8 mouse cellular contexts compared by ENCODE assay signal in genomic region chr7:132312396-132312795, GRCm38 (mm10). TPM values are rescaled to one million over a fixed set of nuclear protein-coding genes. Genes with fewer than 3 reads are reported as not detected.
A peak's percentile ranks its signal among the peaks of the same experiment; 100 is the strongest.
DNase-seq lines count a peak whose midpoint lies in the region; ATAC-seq lines count a peak whose summit lies in the region.

No protein-coding gene starts in this region.

- no peak overlapping the region for H3K4me3 ChIP-seq in intestine, embryonic 16.5 days (ENCODE audit: low read length)

- DNase-seq in adrenal gland, adult (ENCODE audit: inconsistent age in 2 of 2, low spot score in 1 of 2): peak; percentile 62 to 76
- no peak for DNase-seq in adrenal gland, postnatal 4 days (ENCODE audit: low spot score in 2 of 2)
- peak; percentile 47 to 48 for DNase-seq in lung, adult 18-20 months
- no peak for DNase-seq in lung, postnatal 4 days
- peak; percentile 70 to 84 for DNase-seq in right cerebral cortex, postnatal 36 days (ENCODE audit: low spot score in 2 of 2)
- DNase-seq in heart, postnatal 36 days: no peak
- no peak for DNase-seq in thymus, postnatal 4 days

- H3K27ac ChIP-seq in intestine, embryonic 16.5 days (ENCODE audit: low read length): 0 out of 2 replicates have a peak overlapping the region, but pooled peaks have one; percentile 2

- peaks cover 54% of the 10 kb centered on the region for H3K4me1 ChIP-seq in intestine, embryonic 16.5 days (ENCODE audit: control insufficient read depth, insufficient read depth, low read length)

- no peaks in the 10 kb centered on the region for H3K9me3 ChIP-seq in intestine, embryonic 16.5 days (ENCODE audit: control insufficient read depth, low read length)

- peak overlapping the region; percentile 13; the same call in 1 of the 2 replicates for H3K4me2 ChIP-seq in intestine, embryonic 16.5 days (ENCODE audit: low read depth, low read length)

- no peaks in the 10 kb centered on the region for H3K36me3 ChIP-seq in intestine, embryonic 16.5 days (ENCODE audit: control insufficient read depth, insufficient read depth, low read length)

- 24% methylated on average over 8 of the region's 8 CpGs for WGBS in intestine, embryonic 16.5 days

- H3K9ac ChIP-seq in intestine, embryonic 16.5 days (ENCODE audit: low read depth, low read length): peak overlapping the region; percentile 34; the same call in 1 of the 2 replicates

- ATAC-seq in intestine, embryonic 16.5 days: peak; percentile 32

- no peaks in the 10 kb centered on the region for H3K27me3 ChIP-seq in intestine, embryonic 16.5 days (replicated peaks; ENCODE audit: control insufficient read depth, insufficient read depth, low read length)

- intact Hi-C loops in heart, postnatal 36 days (cut with DNase I): no loop called here

RNA-seq across cellular contexts. Expression of gene Chst15, which starts 4.6 kb away (rescaled TPM):
- 10 to 100 TPM; 47.3 to 48.6 TPM for total RNA-seq in adrenal gland, postnatal 4 days (2021)
- 20.6 and 21.1 TPM in 2 replicates for polyA plus RNA-seq in intestine, embryonic 16.5 days (2015; fragmentation: Nextera tagmentation; extraction: Ambion mirVana)
- 1 to 10 TPM; 8.3 to 9.2 TPM for total RNA-seq in heart, postnatal 36 days (2021)

Comparison
In these comparisons a context has a peak if more than half of its experiments do, and no peak if none do; other contexts are left out.
1. DNase-seq: peak in adrenal gland, adult (2 of 2), lung, adult 18-20 months (2 of 2) and right cerebral cortex, postnatal 36 days (2 of 2); none in adrenal gland, postnatal 4 days (0 of 2), lung, postnatal 4 days (0 of 2), heart, postnatal 36 days (0 of 2) and thymus, postnatal 4 days (single experiment).
2. RNA of gene Chst15, which starts 4.6 kb away (total RNA-seq): 47.3 to 48.6 TPM in adrenal gland, postnatal 4 days; 8.3 to 9.2 TPM in heart, postnatal 36 days; every median in the first group is over 4 times any median in the second.